Mouse (Mus musculus): ENCODE data around the gene 2010111I01Rik. TPM values are rescaled to one million over a fixed set of nuclear protein-coding genes. Genes with fewer than 3 reads are reported as not detected.
A peak's percentile ranks its signal among the peaks of the same experiment; 100 is the strongest.
"Not testable (repeated sequence)": the region's sequence is repeated elsewhere in the genome, so short reads cannot be mapped to it uniquely, and the experiment has no call there.

2010111I01Rik gene
- 30.0 and 30.5 TPM in 2 replicates for polyA plus RNA-seq (2015; fragmentation: Nextera tagmentation; extraction: Ambion mirVana)

DNA sequence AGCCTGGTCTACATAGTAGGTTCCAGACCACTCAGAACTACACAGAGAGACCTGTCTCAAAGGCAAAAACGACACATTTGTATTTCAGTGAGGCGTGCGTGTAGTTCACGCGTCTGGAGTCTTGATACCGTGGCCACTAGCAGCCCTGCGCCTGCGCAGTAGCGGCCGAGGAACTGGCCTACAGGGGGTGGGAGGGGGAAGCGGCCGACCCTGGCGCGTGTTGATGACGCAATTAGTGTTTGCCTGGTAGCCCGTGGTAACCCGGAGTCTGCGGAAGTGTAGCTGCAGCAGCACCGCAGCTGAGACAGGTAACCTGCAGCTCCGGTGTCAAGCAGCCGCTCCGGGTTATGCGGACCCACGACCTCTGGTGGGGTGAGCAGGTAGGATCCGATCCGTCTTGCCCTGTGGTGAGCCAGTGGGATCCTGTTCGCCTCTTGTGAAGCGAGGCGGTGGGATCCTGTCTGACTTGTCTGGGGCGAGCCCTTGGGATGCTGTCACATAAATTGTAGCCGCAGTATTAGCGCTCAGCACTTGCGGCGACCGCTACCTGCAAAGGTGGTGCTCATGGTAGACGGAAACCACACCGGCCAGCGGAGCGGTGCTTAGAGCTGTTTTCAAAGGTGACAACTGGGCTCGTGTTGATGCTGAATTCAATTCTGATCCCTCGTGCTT is at the start of gene 2010111I01Rik:
Gene 2010111I01Rik (plus strand): TSS at position 254 of the 672 bp plus-strand sequence.
- ATAC-seq, result peak; percentile 96
- H3K4me3 ChIP-seq (replicated peaks; ENCODE audit: low read length), result peak within 1 kb of the TSS; percentile 73
- H3K27me3 ChIP-seq (replicated peaks; ENCODE audit: control insufficient read depth, insufficient read depth, low read length), result no peaks in the 10 kb centered on the region
- WGBS, result 1% methylated on average over 41 of the region's 41 CpGs
- no peaks in the 10 kb centered on the region for H3K9me3 ChIP-seq (ENCODE audit: control insufficient read depth, low read length)
- H3K4me1 ChIP-seq (replicated peaks; ENCODE audit: control insufficient read depth, insufficient read depth, low read length), result peaks cover 8% of the 10 kb centered on the region; the same call in 1 of the 2 replicates
- H3K27ac ChIP-seq (ENCODE audit: low read length), result no peak within 1 kb of the TSS
- H3K9ac ChIP-seq (replicated peaks; ENCODE audit: low read depth, low read length), result peak within 1 kb of the TSS; percentile 69
- H3K4me2 ChIP-seq (ENCODE audit: low read length), result peak within 1 kb of the TSS; percentile 72
- H3K36me3 ChIP-seq (ENCODE audit: control insufficient read depth, insufficient read depth), result no peaks in the 10 kb centered on the region

DNA sequence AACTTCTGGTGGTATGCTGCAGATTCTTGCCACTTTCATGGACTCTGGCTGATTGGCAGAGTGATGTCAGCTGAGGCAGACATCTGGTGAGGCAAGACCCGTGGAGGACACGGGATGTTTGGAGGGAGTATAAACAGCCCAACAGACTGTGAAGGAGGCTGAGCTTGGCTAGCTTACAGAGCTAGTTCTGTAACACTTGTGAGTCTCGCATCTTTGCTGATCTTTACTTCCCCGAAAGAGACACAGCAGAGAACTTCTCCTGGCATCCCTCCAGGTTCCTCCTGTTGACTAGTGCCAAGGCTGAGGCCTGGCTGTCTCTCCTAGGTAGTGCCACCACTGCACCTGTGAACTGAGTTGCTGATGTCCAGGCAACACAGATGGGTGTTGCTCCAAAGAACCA is 48.0 kb upstream of the 2010111I01Rik start:
- H3K4me3 ChIP-seq (replicated peaks; ENCODE audit: low read length), result no peak overlapping the region
- no peak overlapping the region for H3K4me2 ChIP-seq (ENCODE audit: low read length)
- no peak overlapping the region for H3K9ac ChIP-seq (replicated peaks; ENCODE audit: low read depth, low read length)
- H3K9me3 ChIP-seq (ENCODE audit: control insufficient read depth, low read length), result no peaks in the 10 kb centered on the region
- H3K27me3 ChIP-seq (replicated peaks; ENCODE audit: control insufficient read depth, insufficient read depth, low read length), result no peaks in the 10 kb centered on the region
- H3K27ac ChIP-seq (ENCODE audit: low read length), result no peak overlapping the region
- no peak for ATAC-seq
- H3K4me1 ChIP-seq (replicated peaks; ENCODE audit: control insufficient read depth, insufficient read depth, low read length), result peaks cover 3% of the 10 kb centered on the region; the same call in 1 of the 2 replicates
- H3K36me3 ChIP-seq (ENCODE audit: control insufficient read depth, insufficient read depth), result no peaks in the 10 kb centered on the region
- 64% methylated on average over 4 of the region's 4 CpGs for WGBS

DNA sequence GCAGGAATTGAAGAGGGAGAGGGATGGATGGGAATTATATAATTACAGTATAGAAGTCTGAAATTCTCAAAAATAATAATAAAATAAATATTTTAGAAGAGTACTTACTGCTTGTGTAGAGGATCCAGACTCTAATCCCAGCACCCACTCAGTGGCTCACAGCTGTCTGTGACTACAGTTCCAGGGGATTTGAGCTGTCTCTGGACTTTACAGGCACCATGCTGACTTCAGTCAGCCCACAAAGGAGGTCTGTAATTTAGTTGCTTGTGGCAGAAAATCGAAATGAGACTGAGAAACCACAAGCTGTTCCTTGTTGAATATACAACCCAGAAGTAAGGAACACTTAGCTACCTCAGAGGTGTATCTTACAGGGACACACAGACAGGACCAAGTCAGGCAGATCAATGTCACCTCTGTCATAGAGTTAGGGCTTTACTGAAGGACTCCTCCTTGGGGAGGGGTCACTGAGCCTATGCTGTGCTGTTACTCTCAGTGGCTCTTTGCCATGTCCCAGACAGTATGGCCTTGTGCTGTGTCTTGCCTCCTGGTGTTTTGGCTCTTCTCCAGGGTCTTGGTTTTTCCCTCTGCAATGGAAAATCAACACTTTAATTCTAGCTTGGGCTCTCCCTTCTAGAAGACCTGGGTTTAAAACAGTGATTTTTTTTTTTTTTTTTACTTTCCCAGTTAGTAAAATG is 47.1 kb upstream of the 2010111I01Rik start:
- H3K27ac ChIP-seq (ENCODE audit: low read length), result no peak overlapping the region
- H3K4me1 ChIP-seq (replicated peaks; ENCODE audit: control insufficient read depth, insufficient read depth, low read length), result peaks cover 3% of the 10 kb centered on the region; the same call in 1 of the 2 replicates
- no peak overlapping the region for H3K4me3 ChIP-seq (replicated peaks; ENCODE audit: low read length)
- no peaks in the 10 kb centered on the region for H3K27me3 ChIP-seq (replicated peaks; ENCODE audit: control insufficient read depth, insufficient read depth, low read length)
- H3K36me3 ChIP-seq (ENCODE audit: control insufficient read depth, insufficient read depth), result no peaks in the 10 kb centered on the region
- H3K9ac ChIP-seq (replicated peaks; ENCODE audit: low read depth, low read length), result no peak overlapping the region
- H3K9me3 ChIP-seq (ENCODE audit: control insufficient read depth, low read length), result no peaks in the 10 kb centered on the region
- ATAC-seq, result no peak; the same call in 1 of the 2 replicates
- no peak overlapping the region for H3K4me2 ChIP-seq (ENCODE audit: low read length)
- WGBS, result 52% methylated on average over 1 of the region's 1 CpGs

DNA sequence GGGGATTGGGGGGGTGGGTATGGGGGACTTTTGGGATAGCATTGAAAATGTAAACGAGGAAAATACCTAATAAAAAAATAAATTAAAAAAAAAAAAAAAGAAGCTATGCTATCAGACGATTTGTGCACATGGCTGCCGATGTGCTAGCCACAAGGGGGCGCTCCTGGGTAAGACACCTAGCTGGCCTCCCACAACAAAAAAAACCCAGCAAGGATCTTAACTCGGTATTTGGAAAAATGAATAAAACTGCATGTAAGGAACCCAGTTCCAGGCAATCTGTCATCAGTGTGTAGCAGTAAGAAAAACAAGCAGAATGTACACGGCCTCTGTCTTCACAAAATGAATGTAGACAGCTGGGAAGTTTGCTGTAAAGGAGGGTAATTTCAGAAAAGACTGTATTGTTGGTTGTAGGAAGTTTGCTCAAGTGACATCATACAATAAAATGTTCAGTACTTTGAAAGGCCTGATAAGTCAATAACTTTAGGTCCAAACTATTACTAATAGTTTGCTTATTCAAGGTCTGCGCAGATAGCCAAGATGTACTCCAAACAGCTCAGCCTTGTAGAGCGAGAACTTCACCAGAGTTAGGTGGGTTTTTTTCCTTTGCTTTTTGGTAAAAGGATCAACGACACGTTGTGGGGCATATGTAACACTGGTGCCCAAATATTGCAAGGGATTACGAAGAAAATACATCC is 44.9 kb upstream of the 2010111I01Rik start:
- no peaks in the 10 kb centered on the region for H3K9me3 ChIP-seq (ENCODE audit: control insufficient read depth, low read length)
- no peak overlapping the region for H3K9ac ChIP-seq (replicated peaks; ENCODE audit: low read depth, low read length)
- H3K27ac ChIP-seq (ENCODE audit: low read length), result no peak overlapping the region
- H3K4me3 ChIP-seq (replicated peaks; ENCODE audit: low read length), result no peak overlapping the region
- peaks cover 3% of the 10 kb centered on the region; the same call in 1 of the 2 replicates for H3K4me1 ChIP-seq (replicated peaks; ENCODE audit: control insufficient read depth, insufficient read depth, low read length)
- peak; percentile 58; the same call in 1 of the 2 replicates for ATAC-seq
- H3K4me2 ChIP-seq (ENCODE audit: low read length), result no peak overlapping the region
- WGBS, result 36% methylated on average over 11 of the region's 11 CpGs
- no peaks in the 10 kb centered on the region for H3K27me3 ChIP-seq (replicated peaks; ENCODE audit: control insufficient read depth, insufficient read depth, low read length)
- H3K36me3 ChIP-seq (ENCODE audit: control insufficient read depth, insufficient read depth), result no peaks in the 10 kb centered on the region

DNA sequence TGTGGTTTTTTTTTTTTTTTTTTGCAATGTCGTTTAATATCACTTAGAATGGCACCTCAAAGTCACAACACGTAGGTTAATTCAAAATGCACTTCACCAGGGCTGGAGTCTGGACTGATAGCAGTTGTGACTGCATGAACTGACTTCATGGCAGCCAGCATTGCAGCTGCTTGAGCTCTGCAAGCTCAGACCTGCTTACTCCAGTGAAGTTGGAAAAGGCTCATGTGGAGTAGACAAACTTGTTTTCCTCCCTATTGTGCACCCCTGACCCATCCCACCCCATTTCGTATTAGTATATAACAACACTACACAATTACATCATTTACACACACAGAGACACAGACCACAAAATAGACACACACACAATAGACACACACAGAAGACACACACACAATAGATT is 42.0 kb upstream of the 2010111I01Rik start:
- H3K4me2 ChIP-seq (ENCODE audit: low read length), result no peak overlapping the region
- WGBS, result 78% methylated on average over 3 of the region's 3 CpGs
- H3K9ac ChIP-seq (replicated peaks; ENCODE audit: low read depth, low read length), result no peak overlapping the region
- no peak overlapping the region for H3K27ac ChIP-seq (ENCODE audit: low read length)
- H3K9me3 ChIP-seq (ENCODE audit: control insufficient read depth, low read length), result no peaks in the 10 kb centered on the region
- no peak for ATAC-seq
- H3K27me3 ChIP-seq (replicated peaks; ENCODE audit: control insufficient read depth, insufficient read depth, low read length), result no peaks in the 10 kb centered on the region
- no peak overlapping the region for H3K4me3 ChIP-seq (replicated peaks; ENCODE audit: low read length)
- H3K36me3 ChIP-seq (ENCODE audit: control insufficient read depth, insufficient read depth), result no peaks in the 10 kb centered on the region
- peaks cover 2% of the 10 kb centered on the region; the same call in 1 of the 2 replicates for H3K4me1 ChIP-seq (replicated peaks; ENCODE audit: control insufficient read depth, insufficient read depth, low read length)

DNA sequence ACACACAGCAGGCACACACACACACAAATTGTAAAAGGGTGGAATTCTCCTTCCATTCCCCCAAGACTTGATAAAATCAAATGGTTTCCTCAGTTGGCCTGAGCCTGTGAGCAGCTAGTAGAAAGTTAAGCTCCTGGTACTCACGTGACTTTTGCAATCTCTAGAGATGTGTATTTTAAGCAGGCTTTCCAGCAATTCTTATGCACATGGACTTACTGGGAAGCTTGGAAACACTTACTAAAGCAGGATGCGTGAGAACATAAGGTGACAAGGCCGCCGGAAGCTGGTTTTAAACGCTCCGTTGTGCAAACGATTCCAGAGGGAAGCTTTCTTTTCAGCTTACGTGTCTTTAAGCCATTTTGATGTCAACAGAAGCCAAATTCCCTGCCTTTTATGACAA is 41.5 kb upstream of the 2010111I01Rik start:
- 66% methylated on average over 8 of the region's 8 CpGs for WGBS
- Histone ChIP-seq H3K27ac (ENCODE audit: low read length) (no peak overlapping the region), H3K36me3 (ENCODE audit: control insufficient read depth, insufficient read depth) (no peaks in the 10 kb centered on the region), H3K9ac (replicated peaks; ENCODE audit: low read depth, low read length) (no peak overlapping the region), H3K9me3 (ENCODE audit: control insufficient read depth, low read length) (no peaks in the 10 kb centered on the region), H3K4me2 (ENCODE audit: low read length) (no peak overlapping the region), H3K27me3 (replicated peaks; ENCODE audit: control insufficient read depth, insufficient read depth, low read length) (no peaks in the 10 kb centered on the region), H3K4me1 (replicated peaks; ENCODE audit: control insufficient read depth, insufficient read depth, low read length) (no peaks in the 10 kb centered on the region), H3K4me3 (replicated peaks; ENCODE audit: low read length) (no peak overlapping the region)
- ATAC-seq, result no peak

DNA sequence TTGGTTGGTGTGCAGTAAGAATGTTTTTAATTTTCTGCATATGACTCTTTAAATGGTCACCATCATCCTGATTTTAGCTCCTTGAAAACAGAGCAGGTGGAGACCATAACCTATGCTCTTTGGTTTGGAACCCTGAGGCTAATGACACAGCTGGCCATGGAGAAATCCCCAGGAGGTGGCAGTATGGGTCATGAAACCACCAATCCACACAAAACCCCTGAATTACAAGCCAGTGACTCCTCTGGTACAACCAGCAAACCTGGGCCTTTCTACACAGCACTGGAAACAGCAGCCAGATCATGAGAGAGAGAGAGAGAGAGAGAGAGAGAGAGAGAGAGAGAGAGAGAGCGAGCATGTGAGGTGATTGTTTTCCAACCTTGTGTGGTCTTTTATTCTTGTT is 38.2 kb upstream of the 2010111I01Rik start:
- H3K9me3 ChIP-seq (ENCODE audit: control insufficient read depth, low read length), result no peaks in the 10 kb centered on the region
- no peak for ATAC-seq
- no peak overlapping the region for H3K27ac ChIP-seq (ENCODE audit: low read length)
- no peak overlapping the region for H3K4me2 ChIP-seq (ENCODE audit: low read length)
- WGBS, result 100% methylated on average over 1 of the region's 1 CpGs
- no peaks in the 10 kb centered on the region for H3K36me3 ChIP-seq (ENCODE audit: control insufficient read depth, insufficient read depth)
- no peak overlapping the region for H3K9ac ChIP-seq (replicated peaks; ENCODE audit: low read depth, low read length)
- H3K27me3 ChIP-seq (replicated peaks; ENCODE audit: control insufficient read depth, insufficient read depth, low read length), result no peaks in the 10 kb centered on the region
- H3K4me3 ChIP-seq (replicated peaks; ENCODE audit: low read length), result no peak overlapping the region
- no peaks in the 10 kb centered on the region for H3K4me1 ChIP-seq (replicated peaks; ENCODE audit: control insufficient read depth, insufficient read depth, low read length)

DNA sequence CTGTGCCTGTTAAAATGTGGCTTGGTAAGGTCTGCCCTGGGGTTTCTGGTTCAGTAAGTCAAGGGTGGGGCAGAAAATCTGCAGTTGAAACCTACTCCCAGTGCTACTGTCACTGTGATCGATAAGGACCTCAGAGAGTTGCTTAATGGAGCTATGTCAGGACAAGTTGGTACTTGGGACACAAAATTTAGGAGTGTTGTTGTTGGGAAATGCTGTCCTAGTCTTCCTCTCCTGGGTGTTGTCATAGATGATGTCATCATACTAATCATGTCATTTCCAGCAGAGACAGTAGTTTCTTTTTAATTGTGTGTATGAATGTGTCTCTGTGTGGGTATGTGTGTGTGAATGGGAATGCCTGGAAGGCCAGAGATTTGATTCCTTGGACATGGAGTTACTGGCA is 37.2 kb upstream of the 2010111I01Rik start:
- WGBS, result 92% methylated on average over 1 of the region's 1 CpGs
- no peak for ATAC-seq
- Histone ChIP-seq H3K4me2 (ENCODE audit: low read length) (no peak overlapping the region), H3K27ac (ENCODE audit: low read length) (no peak overlapping the region), H3K9ac (replicated peaks; ENCODE audit: low read depth, low read length) (no peak overlapping the region), H3K36me3 (ENCODE audit: control insufficient read depth, insufficient read depth) (no peaks in the 10 kb centered on the region), H3K4me1 (replicated peaks; ENCODE audit: control insufficient read depth, insufficient read depth, low read length) (no peaks in the 10 kb centered on the region), H3K9me3 (ENCODE audit: control insufficient read depth, low read length) (no peaks in the 10 kb centered on the region), H3K4me3 (replicated peaks; ENCODE audit: low read length) (no peak overlapping the region), H3K27me3 (replicated peaks; ENCODE audit: control insufficient read depth, insufficient read depth, low read length) (no peaks in the 10 kb centered on the region)

DNA sequence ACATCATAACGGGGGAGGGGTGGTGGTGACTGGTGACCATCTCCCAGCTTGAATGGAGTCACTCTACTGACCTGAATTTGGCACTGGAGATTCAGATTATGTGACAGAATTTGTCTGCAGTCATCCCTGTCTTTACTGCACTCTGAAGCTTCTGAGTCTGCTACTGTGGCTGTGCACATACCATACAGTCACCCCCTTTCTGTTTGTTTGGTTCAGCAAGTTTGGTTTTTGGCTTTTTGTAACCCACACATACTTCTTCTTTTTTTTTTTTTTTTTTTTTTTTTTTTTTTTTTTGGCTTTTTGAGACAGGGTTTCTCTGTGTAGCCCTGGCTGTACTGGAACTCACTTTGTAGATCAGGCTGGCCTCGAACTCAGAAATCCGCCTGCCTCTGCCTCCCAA is 35.5 kb upstream of the 2010111I01Rik start:
- H3K4me1 ChIP-seq (replicated peaks; ENCODE audit: control insufficient read depth, insufficient read depth, low read length); H3K4me3 ChIP-seq (replicated peaks; ENCODE audit: low read length); ATAC-seq; H3K27ac ChIP-seq (ENCODE audit: low read length); H3K36me3 ChIP-seq (ENCODE audit: control insufficient read depth, insufficient read depth); H3K27me3 ChIP-seq (replicated peaks; ENCODE audit: control insufficient read depth, insufficient read depth, low read length); H3K9me3 ChIP-seq (ENCODE audit: control insufficient read depth, low read length); H3K4me2 ChIP-seq (ENCODE audit: low read length); H3K9ac ChIP-seq (replicated peaks; ENCODE audit: low read depth, low read length): not testable (repeated sequence)
- 99% methylated on average over 3 of the region's 3 CpGs for WGBS
